Mouse (Mus musculus): ENCODE data around the gene Hk3. TPM values are rescaled to one million over a fixed set of nuclear protein-coding genes. Genes with fewer than 3 reads are reported as not detected.

Hk3 gene
- polyA plus RNA-seq, 1 experiment from 2014 or later = 1.8 TPM

DNA sequence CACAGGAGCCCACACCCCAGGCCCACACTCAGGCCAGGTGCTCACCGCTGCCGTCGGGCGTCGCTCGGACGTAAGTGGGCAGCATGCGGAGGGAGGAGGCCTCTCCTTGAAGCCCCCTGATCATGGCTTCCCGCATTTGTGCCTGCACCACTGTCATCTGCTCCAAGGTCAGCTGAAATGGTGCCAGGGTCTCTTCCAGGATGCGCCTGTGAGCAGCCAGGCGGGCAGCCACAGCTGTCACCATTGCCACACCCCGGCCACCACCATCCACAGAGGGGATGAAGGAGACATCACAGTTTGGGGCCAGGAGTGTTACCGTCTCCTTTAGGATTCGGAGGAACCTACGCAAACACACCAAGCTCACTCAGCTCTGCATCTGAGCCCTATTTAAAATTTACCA, 10.1 kb downstream of the Hk3 start:
- ATAC-seq (ENCODE audit: low read depth) (no peak), DNase-seq (ENCODE audit: low spot score) (no peak)
- Histone ChIP-seq H3K4me2 (ENCODE audit: low read depth, low read length) (no peak overlapping the region), H3K27me3 (replicated peaks; ENCODE audit: control insufficient read depth, insufficient read depth, low read length) (no peaks in the 10 kb centered on the region), H3K36me3 (ENCODE audit: control insufficient read depth, insufficient read depth, low read length) (no peaks in the 10 kb centered on the region), H3K4me1 (ENCODE audit: control insufficient read depth, insufficient read depth, low read length) (no peaks in the 10 kb centered on the region), H3K9me3 (ENCODE audit: control insufficient read depth, low read length) (no peaks in the 10 kb centered on the region), H3K4me3 (ENCODE audit: low read depth, low read length) (no peak overlapping the region), H3K27ac (replicated peaks; ENCODE audit: low read depth, low read length) (no peak overlapping the region), H3K9ac (ENCODE audit: low read depth, low read length) (no peak overlapping the region)
- 87% methylated on average over 15 of the region's 15 CpGs for WGBS

DNA sequence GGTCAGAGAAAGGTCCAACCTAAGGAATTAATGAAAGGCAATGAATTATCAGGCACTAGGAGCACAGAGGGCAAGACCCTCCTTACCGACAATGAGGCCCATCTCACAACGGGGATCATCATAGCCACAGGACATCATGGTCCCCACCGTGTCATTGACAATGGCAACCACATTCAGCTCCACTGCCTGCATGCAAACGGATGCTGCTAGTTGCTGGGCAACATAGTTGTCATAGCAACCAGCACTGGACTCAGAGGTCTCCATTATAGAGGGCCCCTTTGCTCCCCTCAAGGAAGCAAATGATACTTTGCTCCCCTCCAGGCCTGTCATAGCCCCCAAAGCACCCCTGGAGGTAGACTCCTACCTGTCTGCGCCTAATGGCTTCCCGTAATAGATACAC, 12.6 kb downstream of the Hk3 start:
- H3K4me1 ChIP-seq (ENCODE audit: control insufficient read depth, insufficient read depth, low read length) = no peaks in the 10 kb centered on the region
- ATAC-seq (ENCODE audit: low read depth) = peak; percentile 17; the same call in 1 of the 2 replicates
- no peaks in the 10 kb centered on the region for H3K36me3 ChIP-seq (ENCODE audit: control insufficient read depth, insufficient read depth, low read length)
- H3K9me3 ChIP-seq (ENCODE audit: control insufficient read depth, low read length) = no peaks in the 10 kb centered on the region
- H3K27ac ChIP-seq (replicated peaks; ENCODE audit: low read depth, low read length) = no peak overlapping the region
- WGBS = 68% methylated on average over 6 of the region's 6 CpGs
- H3K27me3 ChIP-seq (replicated peaks; ENCODE audit: control insufficient read depth, insufficient read depth, low read length) = no peaks in the 10 kb centered on the region
- H3K4me2 ChIP-seq (ENCODE audit: low read depth, low read length) = no peak overlapping the region
- DNase-seq (ENCODE audit: low spot score) = no peak
- H3K9ac ChIP-seq (ENCODE audit: low read depth, low read length) = no peak overlapping the region
- no peak overlapping the region for H3K4me3 ChIP-seq (ENCODE audit: low read depth, low read length)

GRCm38 (mm10) chr13:55006415-55006742, 14.8 kb downstream of the Hk3 start:
- no peaks in the 10 kb centered on the region for H3K9me3 ChIP-seq (ENCODE audit: control insufficient read depth, low read length)
- H3K4me1 ChIP-seq (ENCODE audit: control insufficient read depth, insufficient read depth, low read length) = no peaks in the 10 kb centered on the region
- no peak overlapping the region for H3K9ac ChIP-seq (ENCODE audit: low read depth, low read length)
- DNase-seq (ENCODE audit: low spot score) = no peak
- ATAC-seq (ENCODE audit: low read depth) = no peak
- no peak overlapping the region for H3K4me2 ChIP-seq (ENCODE audit: low read depth, low read length)
- no peaks in the 10 kb centered on the region for H3K36me3 ChIP-seq (ENCODE audit: control insufficient read depth, insufficient read depth, low read length)
- H3K27me3 ChIP-seq (replicated peaks; ENCODE audit: control insufficient read depth, insufficient read depth, low read length) = no peaks in the 10 kb centered on the region
- no peak overlapping the region for H3K27ac ChIP-seq (replicated peaks; ENCODE audit: low read depth, low read length)
- 73% methylated on average over 7 of the region's 7 CpGs for WGBS
- H3K4me3 ChIP-seq (ENCODE audit: low read depth, low read length) = no peak overlapping the region

DNA sequence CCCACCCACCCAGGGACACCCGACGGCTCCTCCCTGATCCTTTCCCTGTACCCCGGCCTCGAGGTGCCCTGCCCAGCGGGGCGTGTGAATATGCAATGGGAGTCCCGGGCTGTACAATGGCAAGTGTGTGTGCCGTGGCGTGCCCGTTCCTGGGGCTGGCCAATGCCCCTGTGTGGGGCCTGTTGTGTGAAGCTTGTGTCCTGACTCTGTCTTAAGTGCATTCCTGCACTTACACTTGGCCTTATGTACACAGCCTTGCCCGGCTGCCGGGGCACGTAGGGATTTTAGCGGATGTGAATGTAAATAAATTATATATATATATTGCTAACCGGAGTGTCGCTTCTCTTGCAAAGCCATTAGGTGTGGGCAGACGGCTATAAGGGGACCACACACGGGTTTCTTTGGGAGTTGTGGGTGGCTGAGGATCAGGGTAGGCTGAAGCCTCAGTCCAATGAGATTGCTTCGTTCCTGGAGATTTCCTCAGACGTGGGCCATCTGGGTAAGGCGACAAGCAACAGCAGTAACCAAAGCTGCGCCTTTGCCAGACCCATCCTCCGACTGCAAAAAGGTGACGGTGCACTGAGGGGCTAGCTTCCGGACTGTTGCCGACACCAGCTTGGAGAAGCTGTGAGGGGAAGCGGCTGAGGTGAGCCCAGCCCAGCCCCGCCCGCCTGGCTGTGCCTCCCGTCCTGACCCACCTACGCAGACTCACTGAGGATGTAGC, 15.3 kb downstream of the Hk3 start:
- ATAC-seq (ENCODE audit: low read depth) (no peak), DNase-seq (ENCODE audit: low spot score) (no peak)
- no peaks in the 10 kb centered on the region for H3K4me1 ChIP-seq (ENCODE audit: control insufficient read depth, insufficient read depth, low read length)
- no peaks in the 10 kb centered on the region for H3K27me3 ChIP-seq (replicated peaks; ENCODE audit: control insufficient read depth, insufficient read depth, low read length)
- WGBS = 73% methylated on average over 28 of the region's 31 CpGs
- no peak overlapping the region for H3K9ac ChIP-seq (ENCODE audit: low read depth, low read length)
- H3K27ac ChIP-seq (replicated peaks; ENCODE audit: low read depth, low read length) = no peak overlapping the region
- no peak overlapping the region for H3K4me3 ChIP-seq (ENCODE audit: low read depth, low read length)
- no peak overlapping the region for H3K4me2 ChIP-seq (ENCODE audit: low read depth, low read length)
- H3K9me3 ChIP-seq (ENCODE audit: control insufficient read depth, low read length) = no peaks in the 10 kb centered on the region
- no peaks in the 10 kb centered on the region for H3K36me3 ChIP-seq (ENCODE audit: control insufficient read depth, insufficient read depth, low read length)

DNA sequence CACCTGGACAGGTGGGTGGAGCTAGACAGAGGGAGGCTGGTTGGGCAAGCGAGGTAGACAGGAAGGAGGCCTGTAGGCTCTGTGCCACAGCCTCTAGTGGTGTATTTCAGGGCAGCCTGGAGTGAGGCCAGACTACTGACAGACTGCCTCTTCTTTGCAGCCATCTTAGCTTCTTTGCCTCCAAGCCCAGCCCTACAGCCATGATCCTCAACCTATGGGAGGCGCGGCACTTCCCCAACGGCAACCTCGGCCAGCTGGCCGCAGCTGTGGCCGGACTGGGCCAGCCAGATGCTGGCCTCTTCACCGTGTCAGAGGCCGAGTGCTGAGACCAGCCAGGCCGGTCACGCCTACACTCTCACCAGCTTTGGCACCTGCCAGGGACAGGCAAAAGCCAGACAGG, 16.5 kb downstream of the Hk3 start:
- WGBS = 65% methylated on average over 10 of the region's 11 CpGs
- no peaks in the 10 kb centered on the region for H3K36me3 ChIP-seq (ENCODE audit: control insufficient read depth, insufficient read depth, low read length)
- H3K9me3 ChIP-seq (ENCODE audit: control insufficient read depth, low read length) = no peaks in the 10 kb centered on the region
- H3K4me1 ChIP-seq (ENCODE audit: control insufficient read depth, insufficient read depth, low read length) = no peaks in the 10 kb centered on the region
- no peak; the same call in 1 of the 2 replicates for ATAC-seq (ENCODE audit: low read depth)
- H3K4me3 ChIP-seq (ENCODE audit: low read depth, low read length) = no peak overlapping the region
- no peak overlapping the region for H3K27ac ChIP-seq (replicated peaks; ENCODE audit: low read depth, low read length)
- H3K27me3 ChIP-seq (replicated peaks; ENCODE audit: control insufficient read depth, insufficient read depth, low read length) = no peaks in the 10 kb centered on the region
- H3K9ac ChIP-seq (ENCODE audit: low read depth, low read length) = no peak overlapping the region
- no peak overlapping the region for H3K4me2 ChIP-seq (ENCODE audit: low read depth, low read length)
- DNase-seq (ENCODE audit: low spot score) = no peak

DNA sequence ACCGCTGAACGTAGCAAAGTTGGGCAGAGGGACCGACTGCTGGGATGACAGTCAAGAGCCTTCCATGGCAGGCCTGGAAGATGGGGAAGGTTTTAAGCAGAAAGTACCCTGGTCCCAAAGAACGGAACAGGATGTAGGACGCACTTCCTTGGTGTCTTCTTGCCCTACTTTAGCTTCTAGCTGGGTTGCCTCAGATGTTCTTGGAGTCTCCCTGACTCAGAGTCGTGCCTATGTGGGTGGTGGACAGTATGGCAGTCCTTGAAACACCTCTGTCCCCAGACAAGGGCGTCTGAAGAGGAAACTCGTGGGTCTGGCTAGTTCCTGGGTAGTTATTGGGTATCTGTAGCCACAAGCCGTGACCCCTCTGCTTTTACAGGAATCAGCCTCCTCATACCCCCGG, 19.1 kb downstream of the Hk3 start:
- H3K4me3 ChIP-seq (ENCODE audit: low read depth, low read length) = no peak overlapping the region
- no peak overlapping the region for H3K9ac ChIP-seq (ENCODE audit: low read depth, low read length)
- H3K9me3 ChIP-seq (ENCODE audit: control insufficient read depth, low read length) = no peaks in the 10 kb centered on the region
- H3K4me2 ChIP-seq (ENCODE audit: low read depth, low read length) = no peak overlapping the region
- DNase-seq (ENCODE audit: low spot score) (no peak), ATAC-seq (ENCODE audit: low read depth) (no peak)
- no peak overlapping the region for H3K27ac ChIP-seq (replicated peaks; ENCODE audit: low read depth, low read length)
- H3K27me3 ChIP-seq (replicated peaks; ENCODE audit: control insufficient read depth, insufficient read depth, low read length) = no peaks in the 10 kb centered on the region
- H3K4me1 ChIP-seq (ENCODE audit: control insufficient read depth, insufficient read depth, low read length) = no peaks in the 10 kb centered on the region
- WGBS = 69% methylated on average over 10 of the region's 10 CpGs
- H3K36me3 ChIP-seq (ENCODE audit: control insufficient read depth, insufficient read depth, low read length) = no peaks in the 10 kb centered on the region

- no peak for ATAC-seq (ENCODE audit: low read depth)
Measured at GRCm38 (mm10) chr13:55000433-55000832, 20.8 kb downstream of the Hk3 start.

GRCm38 (mm10) chr13:54997568-54997967, 23.6 kb downstream of the Hk3 start:
- no peak overlapping the region for H3K9ac ChIP-seq (ENCODE audit: low read depth, low read length)
- H3K4me1 ChIP-seq (ENCODE audit: control insufficient read depth, insufficient read depth, low read length) = no peaks in the 10 kb centered on the region
- ATAC-seq (ENCODE audit: low read depth) (no peak), DNase-seq (ENCODE audit: low spot score) (no peak)
- no peaks in the 10 kb centered on the region for H3K36me3 ChIP-seq (ENCODE audit: control insufficient read depth, insufficient read depth, low read length)
- no peak overlapping the region for H3K4me2 ChIP-seq (ENCODE audit: low read depth, low read length)
- H3K27me3 ChIP-seq (replicated peaks; ENCODE audit: control insufficient read depth, insufficient read depth, low read length) = no peaks in the 10 kb centered on the region
- H3K4me3 ChIP-seq (ENCODE audit: low read depth, low read length) = no peak overlapping the region
- no peak overlapping the region for H3K27ac ChIP-seq (replicated peaks; ENCODE audit: low read depth, low read length)
- H3K9me3 ChIP-seq (ENCODE audit: control insufficient read depth, low read length) = no peaks in the 10 kb centered on the region
- 78% methylated on average over 8 of the region's 8 CpGs for WGBS

More at GRCm38 (mm10) chr13:55000433-55000832, 20.8 kb downstream of the Hk3 start:
- Histone ChIP-seq H3K4me3 (ENCODE audit: low read depth, low read length) (no peak overlapping the region), H3K9ac (ENCODE audit: low read depth, low read length) (no peak overlapping the region), H3K4me2 (ENCODE audit: low read depth, low read length) (no peak overlapping the region), H3K27me3 (replicated peaks; ENCODE audit: control insufficient read depth, insufficient read depth, low read length) (no peaks in the 10 kb centered on the region), H3K36me3 (ENCODE audit: control insufficient read depth, insufficient read depth, low read length) (no peaks in the 10 kb centered on the region), H3K9me3 (ENCODE audit: control insufficient read depth, low read length) (no peaks in the 10 kb centered on the region), H3K4me1 (ENCODE audit: control insufficient read depth, insufficient read depth, low read length) (no peaks in the 10 kb centered on the region), H3K27ac (replicated peaks; ENCODE audit: low read depth, low read length) (no peak overlapping the region)
- WGBS = 79% methylated on average over 10 of the region's 10 CpGs
- DNase-seq (ENCODE audit: low spot score) = no peak

DNA sequence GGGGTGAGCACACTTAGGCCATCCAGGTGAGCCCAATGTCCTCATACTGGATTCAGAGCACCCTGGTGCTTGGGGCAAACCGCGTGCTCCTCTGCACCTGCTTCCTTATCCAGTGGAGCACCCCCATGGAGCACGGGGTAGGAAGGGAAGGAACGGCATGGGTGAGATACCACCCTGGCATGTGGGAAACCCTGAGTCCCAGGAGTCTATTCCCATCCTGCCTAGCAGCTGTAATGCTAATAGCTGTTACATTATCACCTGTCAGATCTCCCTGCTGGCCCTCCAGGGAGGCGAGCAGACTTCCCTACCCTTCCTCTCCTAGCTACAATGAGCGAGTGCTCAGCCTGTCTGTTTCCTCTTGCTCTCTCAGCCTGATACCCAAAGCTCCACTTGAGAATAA, 26.0 kb downstream of the Hk3 start:
- ATAC-seq (ENCODE audit: low read depth) (no peak), DNase-seq (ENCODE audit: low spot score) (no peak)
- no peaks in the 10 kb centered on the region for H3K9me3 ChIP-seq (ENCODE audit: control insufficient read depth, low read length)
- H3K27ac ChIP-seq (replicated peaks; ENCODE audit: low read depth, low read length) = no peak overlapping the region
- H3K4me1 ChIP-seq (ENCODE audit: control insufficient read depth, insufficient read depth, low read length) = no peaks in the 10 kb centered on the region
- no peaks in the 10 kb centered on the region for H3K27me3 ChIP-seq (replicated peaks; ENCODE audit: control insufficient read depth, insufficient read depth, low read length)
- WGBS = 73% methylated on average over 6 of the region's 6 CpGs
- H3K36me3 ChIP-seq (ENCODE audit: control insufficient read depth, insufficient read depth, low read length) = no peaks in the 10 kb centered on the region
- H3K9ac ChIP-seq (ENCODE audit: low read depth, low read length) = no peak overlapping the region
- H3K4me3 ChIP-seq (ENCODE audit: low read depth, low read length) = no peak overlapping the region
- H3K4me2 ChIP-seq (ENCODE audit: low read depth, low read length) = no peak overlapping the region

Data from embryonic facial prominence, embryonic 14.5 days (tissue).